Mouse (Mus musculus): ENCODE results near the gene Mif. TPM values are rescaled to one million over a fixed set of nuclear protein-coding genes. Genes with fewer than 3 reads are reported as not detected.

Mif gene
- total and polyA plus RNA-seq, 3 experiments: 200 to 556 (median 220) TPM

DNA sequence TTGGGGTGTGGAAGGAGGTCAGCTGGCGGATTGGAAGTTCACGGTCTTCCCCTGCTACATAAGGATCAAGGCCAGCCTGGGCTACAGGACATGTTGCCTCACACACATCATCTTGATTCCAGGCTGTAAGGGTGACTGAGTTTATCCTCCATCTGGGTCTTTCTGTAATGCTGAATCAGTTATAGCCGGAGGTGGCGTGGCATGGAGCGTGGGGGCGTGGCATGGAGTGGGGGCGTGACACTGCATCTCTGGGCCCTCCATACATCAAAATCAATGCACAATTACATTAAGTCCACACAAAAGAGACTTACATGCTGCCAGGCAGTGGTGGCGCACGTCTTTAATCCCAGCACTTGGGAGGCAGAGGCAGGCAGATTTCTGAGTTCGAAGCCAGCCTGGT lies 20.3 kb upstream of the Mif start:
- H3K4me3 ChIP-seq: no peak overlapping the region
- no peak overlapping the region for H3K27ac ChIP-seq
- H3K79me2 ChIP-seq (replicated peaks; ENCODE audit: control insufficient read depth, insufficient read depth, low read length): no peaks in the 10 kb centered on the region
- H3K9ac ChIP-seq (ENCODE audit: low read depth, low read length): no peak overlapping the region
- 89% methylated on average over 10 of the region's 10 CpGs for WGBS
- no peaks in the 10 kb centered on the region for H3K36me3 ChIP-seq (ENCODE audit: control insufficient read depth, insufficient read depth, low read length)
- intact Hi-C loops (cut with DNase I): no loop called here
- H3K4me1 ChIP-seq (ENCODE audit: control insufficient read depth, insufficient read depth, low read length): no peaks in the 10 kb centered on the region
- DNase-seq: no peak
- TF ChIP-seq POLR2A (IDR thresholded peaks at IDR 0.05; ENCODE audit: insufficient read depth, low read depth, low read length) (no peak), CTCF (IDR thresholded peaks at IDR 0.05) (no peak), EP300 (IDR thresholded peaks at IDR 0.05; ENCODE audit: insufficient read depth, low read depth, low read length) (no peak)
- no peaks in the 10 kb centered on the region for H3K27me3 ChIP-seq (ENCODE audit: control insufficient read depth, insufficient read depth, low read length)

DNA sequence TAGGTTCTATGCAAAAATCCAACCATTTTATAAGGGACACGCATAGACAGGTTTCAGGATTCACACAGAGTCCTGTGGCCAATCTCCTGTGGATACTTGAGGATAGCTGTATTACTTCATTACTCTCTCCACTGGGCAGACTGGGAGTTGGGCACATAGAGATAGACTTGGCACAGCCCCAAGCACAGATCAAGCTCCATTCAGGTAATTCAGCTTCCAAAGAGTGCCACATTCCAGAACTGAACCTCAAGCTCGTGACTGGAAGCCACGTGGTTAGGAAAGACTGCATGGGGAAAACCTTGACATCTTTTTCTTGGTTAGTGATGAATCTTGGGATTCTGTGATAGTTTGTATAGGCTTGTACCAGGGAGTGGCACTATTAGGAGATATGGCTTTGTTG lies 18.8 kb upstream of the Mif start:
- no peak overlapping the region for H3K4me3 ChIP-seq
- WGBS: 87% methylated on average over 3 of the region's 3 CpGs
- TF ChIP-seq POLR2A (IDR thresholded peaks at IDR 0.05; ENCODE audit: insufficient read depth, low read depth, low read length) (no peak), CTCF (IDR thresholded peaks at IDR 0.05) (no peak), EP300 (IDR thresholded peaks at IDR 0.05; ENCODE audit: insufficient read depth, low read depth, low read length) (no peak)
- no peaks in the 10 kb centered on the region for H3K27me3 ChIP-seq (ENCODE audit: control insufficient read depth, insufficient read depth, low read length)
- no peak for DNase-seq
- H3K79me2 ChIP-seq (replicated peaks; ENCODE audit: control insufficient read depth, insufficient read depth, low read length): no peaks in the 10 kb centered on the region
- H3K36me3 ChIP-seq (ENCODE audit: control insufficient read depth, insufficient read depth, low read length): no peaks in the 10 kb centered on the region
- intact Hi-C loops (cut with DNase I): no loop called here
- no peaks in the 10 kb centered on the region for H3K4me1 ChIP-seq (ENCODE audit: control insufficient read depth, insufficient read depth, low read length)
- H3K9ac ChIP-seq (ENCODE audit: low read depth, low read length): no peak overlapping the region
- no peak overlapping the region for H3K27ac ChIP-seq

DNA sequence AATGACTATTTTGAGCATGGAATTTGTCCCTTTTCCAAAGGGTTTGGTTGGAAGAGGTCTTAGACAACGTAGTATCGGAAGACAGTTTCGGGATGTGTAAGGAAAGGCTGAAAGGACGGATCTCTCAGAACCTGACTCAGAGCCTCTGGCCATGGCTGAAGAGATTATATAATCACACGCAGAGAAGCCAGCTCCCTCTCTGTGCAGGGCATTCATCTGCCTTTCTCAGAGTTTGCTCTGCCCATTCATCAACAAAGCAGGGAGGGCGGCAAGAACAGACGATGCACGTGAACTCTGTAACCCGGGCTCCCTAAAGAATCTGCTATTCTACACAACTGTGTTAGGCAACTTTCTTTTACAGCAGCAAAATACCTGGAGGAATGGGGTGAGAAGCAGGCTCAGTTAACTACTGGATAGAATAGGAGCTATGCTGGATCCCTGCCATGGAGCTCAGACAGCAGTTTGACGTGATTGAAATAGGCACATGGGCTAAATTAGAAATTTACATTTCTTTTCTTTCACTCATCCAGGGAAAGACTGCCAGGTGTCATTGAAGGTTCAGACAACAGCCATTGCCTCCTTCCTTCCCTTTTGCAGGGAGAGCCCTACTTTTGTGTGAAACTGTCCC lies 13.6 kb upstream of the Mif start:
- 26% methylated on average over 10 of the region's 10 CpGs for WGBS
- DNase-seq: no peak
- Histone ChIP-seq H3K4me1 (ENCODE audit: control insufficient read depth, insufficient read depth, low read length) (peaks cover 3% of the 10 kb centered on the region; the same call in 1 of the 2 replicates), H3K9ac (ENCODE audit: low read depth, low read length) (no peak overlapping the region), H3K4me3 (peak overlapping the region; percentile 15; the same call in 1 of the 2 replicates), H3K27me3 (ENCODE audit: control insufficient read depth, insufficient read depth, low read length) (no peaks in the 10 kb centered on the region), H3K79me2 (replicated peaks; ENCODE audit: control insufficient read depth, insufficient read depth, low read length) (no peaks in the 10 kb centered on the region), H3K27ac (peak overlapping the region; percentile 7; the same call in 1 of the 2 replicates), H3K36me3 (ENCODE audit: control insufficient read depth, insufficient read depth, low read length) (no peaks in the 10 kb centered on the region)
- intact Hi-C loops (cut with DNase I): no loop called here
- TF ChIP-seq POLR2A (IDR thresholded peaks at IDR 0.05; ENCODE audit: insufficient read depth, low read depth, low read length): no peak
- TF ChIP-seq CTCF (IDR thresholded peaks at IDR 0.05): no peak
- no peak for TF ChIP-seq EP300 (IDR thresholded peaks at IDR 0.05; ENCODE audit: insufficient read depth, low read depth, low read length)

DNA sequence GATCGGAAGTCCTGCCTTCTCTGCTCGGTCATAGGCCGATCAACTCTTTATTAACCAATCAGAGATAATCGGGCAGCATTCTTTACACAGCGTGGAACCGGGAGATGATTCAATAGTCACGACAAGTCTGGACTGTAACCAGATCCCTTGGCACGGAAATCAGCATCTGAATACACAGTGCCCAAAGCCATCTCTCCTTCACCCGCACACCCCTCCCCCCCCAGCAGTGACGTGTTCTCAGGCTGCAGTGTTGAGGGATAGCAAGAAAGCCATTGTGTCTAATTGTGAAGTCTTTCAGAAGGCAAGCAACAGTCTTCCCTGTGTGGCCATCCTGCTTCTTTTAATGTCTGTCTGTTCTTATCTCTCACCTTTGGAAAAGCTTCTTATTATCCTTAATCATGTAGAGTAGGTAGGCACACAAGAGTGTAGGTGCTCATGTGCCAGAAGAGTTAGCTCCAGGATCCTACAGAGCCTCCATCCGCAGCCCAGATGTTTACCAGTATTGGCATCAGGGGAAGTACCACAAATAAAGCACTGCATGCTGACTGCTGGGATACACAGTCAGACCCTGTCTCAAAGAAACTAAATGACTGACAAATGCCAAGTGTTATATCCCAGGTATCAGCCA lies 13.0 kb upstream of the Mif start:
- TF ChIP-seq EP300 (IDR thresholded peaks at IDR 0.05; ENCODE audit: insufficient read depth, low read depth, low read length): peak; percentile 27; the same call in 1 of the 2 replicates
- TF ChIP-seq CTCF (IDR thresholded peaks at IDR 0.05): no peak
- H3K27me3 ChIP-seq (ENCODE audit: control insufficient read depth, insufficient read depth, low read length): no peaks in the 10 kb centered on the region
- peaks cover 3% of the 10 kb centered on the region; the same call in 1 of the 2 replicates for H3K4me1 ChIP-seq (ENCODE audit: control insufficient read depth, insufficient read depth, low read length)
- H3K36me3 ChIP-seq (ENCODE audit: control insufficient read depth, insufficient read depth, low read length): no peaks in the 10 kb centered on the region
- 3% methylated on average over 11 of the region's 11 CpGs for WGBS
- H3K9ac ChIP-seq (ENCODE audit: low read depth, low read length): peak overlapping the region; percentile 53
- no peaks in the 10 kb centered on the region for H3K79me2 ChIP-seq (replicated peaks; ENCODE audit: control insufficient read depth, insufficient read depth, low read length)
- H3K27ac ChIP-seq: peak overlapping the region; percentile 42
- peak overlapping the region; percentile 15 for H3K4me3 ChIP-seq
- intact Hi-C loops (cut with DNase I): no loop called here
- DNase-seq: peak; percentile 59 to 72

DNA sequence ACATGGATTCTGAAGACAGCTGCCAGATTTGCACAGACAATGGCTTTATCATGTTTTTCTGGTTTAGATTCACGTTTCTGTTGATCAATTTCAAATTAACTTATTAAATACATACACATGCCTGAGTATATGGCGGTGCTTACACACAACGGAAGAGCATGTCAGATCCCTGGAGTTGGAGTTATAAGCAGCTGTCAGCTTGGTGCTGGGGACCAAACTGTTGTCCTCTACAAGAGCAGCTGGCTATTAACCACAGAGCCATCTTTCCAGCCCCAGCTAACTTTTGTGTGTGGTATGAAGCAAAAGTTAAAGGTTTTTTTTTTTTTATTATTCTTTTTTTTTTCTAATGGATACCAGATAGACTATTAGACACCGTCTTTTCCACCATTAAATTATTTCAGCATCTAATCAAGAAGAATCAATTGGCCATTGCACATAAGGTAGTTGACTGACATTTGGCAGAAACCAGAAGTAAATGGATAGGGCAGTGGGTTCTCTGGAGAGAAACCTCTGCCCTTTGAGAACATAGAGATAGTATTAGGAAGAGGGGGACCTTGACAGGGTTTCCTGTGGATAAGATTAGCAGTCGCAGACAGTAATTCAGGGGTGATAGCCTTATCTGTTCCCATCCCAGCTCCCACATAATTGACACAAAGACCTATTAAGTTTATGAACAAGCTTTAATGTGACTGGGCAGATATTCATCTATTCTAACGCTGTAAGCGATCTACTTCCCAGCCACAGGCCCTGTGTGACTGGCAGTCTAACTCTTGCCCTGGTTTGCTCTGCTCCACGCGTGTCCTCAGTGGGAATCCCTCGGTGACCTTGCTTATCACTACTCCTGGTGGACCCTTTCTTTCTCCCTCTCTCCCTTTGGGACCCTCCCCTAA lies 12.2 kb upstream of the Mif start:
- no peaks in the 10 kb centered on the region for H3K36me3 ChIP-seq (ENCODE audit: control insufficient read depth, insufficient read depth, low read length)
- no peak for DNase-seq
- H3K9ac ChIP-seq (ENCODE audit: low read depth, low read length): peak overlapping the region; percentile 36; the same call in 1 of the 2 replicates
- no peaks in the 10 kb centered on the region for H3K27me3 ChIP-seq (ENCODE audit: control insufficient read depth, insufficient read depth, low read length)
- intact Hi-C loops (cut with DNase I): no loop called here
- H3K4me3 ChIP-seq: peak overlapping the region; percentile 15
- no peaks in the 10 kb centered on the region for H3K79me2 ChIP-seq (replicated peaks; ENCODE audit: control insufficient read depth, insufficient read depth, low read length)
- 0 out of 2 replicates have a peak, but pooled peaks have one; percentile 36 for TF ChIP-seq POLR2A (IDR thresholded peaks at IDR 0.05; ENCODE audit: insufficient read depth, low read depth, low read length)
- no peak for TF ChIP-seq CTCF (IDR thresholded peaks at IDR 0.05)
- TF ChIP-seq EP300 (IDR thresholded peaks at IDR 0.05; ENCODE audit: insufficient read depth, low read depth, low read length): no peak
- peaks cover 3% of the 10 kb centered on the region; the same call in 1 of the 2 replicates for H3K4me1 ChIP-seq (ENCODE audit: control insufficient read depth, insufficient read depth, low read length)
- H3K27ac ChIP-seq: peak overlapping the region; percentile 42
- WGBS: 31% methylated on average over 10 of the region's 10 CpGs

Data from heart, adult 2 months (tissue).